Mouse (Mus musculus) midbrain, embryonic 12.5 days (tissue): Measurements from ENCODE around the gene Ppp1r13b. TPM values are rescaled to one million over a fixed set of nuclear protein-coding genes. Genes with fewer than 3 reads are reported as not detected.

ENCODE experiments used
- ATAC-seq: fragments of 200-750 bp; cut with Nextera tagmentation; 2 replicates; pipeline ENCODE4 v1.8.0; 2017; ENCODE audit warnings: low read depth, moderate TSS enrichment, moderate library complexity; ENCODE audit not compliant: low FRiP score
- H3K27ac ChIP-seq: fragments of 300-500 bp; sonication (generic); replicated peaks from 2 replicates; pipeline ENCODE4 v1.5.1; 2016; ENCODE audit warnings: mild to moderate bottlenecking
- H3K27me3 ChIP-seq: fragments of 300-500 bp; sonication (generic); 2 replicates; pipeline ENCODE4 v1.6.1; 2016; ENCODE audit warnings: mild to moderate bottlenecking
- H3K36me3 ChIP-seq: fragments of 300-500 bp; sonication (generic); 2 replicates; pipeline ENCODE4 v1.6.1; 2016
- H3K4me1 ChIP-seq: fragments of 300-500 bp; sonication (generic); 2 replicates; pipeline ENCODE4 v1.6.1; 2016
- H3K4me2 ChIP-seq: fragments of 300-500 bp; sonication (generic); replicated peaks from 2 replicates; pipeline ENCODE4 v1.6.1; 2016; ENCODE audit warnings: mild to moderate bottlenecking, moderate library complexity
- H3K4me3 ChIP-seq: fragments of 300-500 bp; sonication (generic); 2 replicates; pipeline ENCODE4 v1.5.1; 2016; ENCODE audit warnings: mild to moderate bottlenecking
- H3K9ac ChIP-seq: fragments of 300-500 bp; sonication (generic); replicated peaks from 2 replicates; pipeline ENCODE4 v1.6.1; 2016; ENCODE audit warnings: mild to moderate bottlenecking, moderate library complexity
- H3K9me3 ChIP-seq: fragments of 300-500 bp; sonication (generic); 2 replicates; pipeline ENCODE4 v1.6.1; 2016; ENCODE audit warnings: mild to moderate bottlenecking
- WGBS: fragments of 180-500 bp; shearing (Covaris S2); methylation state at CpG from one replicate; pipeline ENCODE4 v1.1.7; 2016; 5-methylcytosine and 5-hydroxymethylcytosine counted together
- polyA plus RNA-seq: library from polyadenylated mRNA; unstranded; fragments of >200 nt; fragmentation: Nextera tagmentation; extraction: Ambion mirVana; gene quantifications from 2 replicates; pipeline ENCODE4 v1.2.1, GENCODE M21; 2016

Ppp1r13b gene
- polyA plus RNA-seq, 1 experiment from 2014 or later = 11.6 TPM

- no peaks in the 10 kb centered on the region for H3K4me1 ChIP-seq
- H3K4me3 ChIP-seq = no peak overlapping the region
- no peak for ATAC-seq
These were observed 6.1 kb upstream of the Ppp1r13b start for GRCm38 (mm10) chr12:111914031-111914430.

DNA sequence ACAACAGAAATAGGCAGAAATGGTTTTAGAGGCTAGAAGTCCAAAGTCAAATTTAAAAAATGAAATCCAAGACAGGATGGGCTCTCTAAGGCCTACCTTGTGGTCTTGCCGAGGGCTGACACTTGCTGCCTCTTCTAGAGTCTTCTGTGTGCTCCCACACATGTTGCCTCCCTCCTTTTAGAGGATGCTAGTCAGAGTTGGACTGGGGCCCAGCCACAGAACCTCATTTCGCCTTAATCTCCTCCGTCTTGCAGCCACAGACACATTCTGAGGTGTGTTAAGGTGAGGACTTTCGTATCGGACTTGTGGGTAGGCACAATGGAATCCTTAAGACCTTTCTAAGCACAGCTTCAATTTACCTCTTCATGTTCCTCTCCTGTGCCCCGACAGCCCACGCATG lies 4.9 kb upstream of the Ppp1r13b start:
- WGBS = 84% methylated on average over 7 of the region's 7 CpGs
- ATAC-seq = no peak
- H3K9me3 ChIP-seq = no peaks in the 10 kb centered on the region
- H3K36me3 ChIP-seq = no peaks in the 10 kb centered on the region
- H3K4me3 ChIP-seq = no peak overlapping the region
- H3K27ac ChIP-seq = no peak overlapping the region
- peaks cover 5% of the 10 kb centered on the region; the same call in 1 of the 2 replicates for H3K4me1 ChIP-seq
- peaks cover 37% of the 10 kb centered on the region for H3K27me3 ChIP-seq
- H3K9ac ChIP-seq = no peak overlapping the region
- no peak overlapping the region for H3K4me2 ChIP-seq

More at GRCm38 (mm10) chr12:111914031-111914430, 6.1 kb upstream of the Ppp1r13b start:
- H3K27ac ChIP-seq = no peak overlapping the region
- no peaks in the 10 kb centered on the region for H3K36me3 ChIP-seq
- no peak overlapping the region for H3K4me2 ChIP-seq
- WGBS = 38% methylated on average over 3 of the region's 3 CpGs
- H3K27me3 ChIP-seq = peaks cover 26% of the 10 kb centered on the region
- no peaks in the 10 kb centered on the region for H3K9me3 ChIP-seq
- H3K9ac ChIP-seq = no peak overlapping the region

DNA sequence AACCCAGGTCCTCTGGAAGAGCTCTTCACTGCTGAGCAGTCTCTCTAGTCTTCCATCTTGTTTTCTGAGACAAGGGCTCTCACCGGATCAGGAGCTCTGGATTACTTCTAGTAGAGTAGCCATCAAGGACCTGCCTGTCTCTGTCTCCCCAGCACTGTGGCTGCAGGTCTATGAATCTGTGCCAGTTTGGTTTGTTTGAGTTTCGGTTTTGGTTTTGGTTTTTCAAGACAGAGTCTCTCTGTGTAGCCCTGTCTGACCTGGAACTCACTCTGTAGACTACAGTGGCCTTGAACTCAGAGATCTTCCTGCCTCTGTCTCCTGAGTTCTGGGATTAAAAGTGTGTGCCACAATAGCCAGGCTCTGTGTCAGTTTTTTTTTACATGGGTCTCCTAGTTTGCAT lies 3.9 kb upstream of the Ppp1r13b start:
- Histone ChIP-seq H3K27me3 (peaks cover 37% of the 10 kb centered on the region), H3K4me1 (peaks cover 9% of the 10 kb centered on the region), H3K4me2 (no peak overlapping the region), H3K36me3 (no peaks in the 10 kb centered on the region), H3K27ac (no peak overlapping the region), H3K9ac (no peak overlapping the region), H3K9me3 (no peaks in the 10 kb centered on the region), H3K4me3 (no peak overlapping the region)
- 90% methylated on average over 2 of the region's 2 CpGs for WGBS
- ATAC-seq = no peak

DNA sequence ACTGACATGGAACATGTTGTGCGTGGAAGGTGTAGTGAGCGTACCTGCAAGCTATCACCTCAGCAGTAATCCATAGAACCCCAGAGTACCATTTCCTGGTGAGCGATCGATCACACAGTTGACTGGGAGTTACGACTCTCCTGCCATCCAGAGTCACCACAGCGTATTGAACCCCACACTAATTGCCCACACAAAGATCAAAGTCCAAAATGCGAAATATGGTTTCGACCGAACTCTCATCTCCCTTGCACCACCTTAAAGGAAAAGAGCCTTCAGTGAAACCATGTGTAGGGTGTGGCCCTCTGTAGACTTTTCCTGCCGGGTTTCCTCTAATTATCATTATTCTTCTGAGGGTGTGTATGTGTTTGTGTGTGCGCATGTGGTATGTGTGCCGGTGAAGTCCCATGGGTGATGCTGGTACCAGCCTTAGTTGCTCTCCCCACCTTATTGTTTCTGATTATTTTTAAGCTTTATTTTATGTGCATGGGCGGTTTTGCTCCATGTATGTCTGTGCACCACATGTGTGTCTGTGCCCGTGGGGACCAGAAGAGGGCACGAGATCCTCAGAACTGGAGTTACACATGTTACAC lies 3.4 kb upstream of the Ppp1r13b start:
- Histone ChIP-seq H3K27ac (no peak overlapping the region), H3K27me3 (peaks cover 37% of the 10 kb centered on the region), H3K9me3 (no peaks in the 10 kb centered on the region), H3K4me3 (no peak overlapping the region), H3K4me2 (no peak overlapping the region), H3K4me1 (peaks cover 9% of the 10 kb centered on the region), H3K36me3 (no peaks in the 10 kb centered on the region), H3K9ac (no peak overlapping the region)
- ATAC-seq = no peak
- WGBS = 93% methylated on average over 15 of the region's 15 CpGs

DNA sequence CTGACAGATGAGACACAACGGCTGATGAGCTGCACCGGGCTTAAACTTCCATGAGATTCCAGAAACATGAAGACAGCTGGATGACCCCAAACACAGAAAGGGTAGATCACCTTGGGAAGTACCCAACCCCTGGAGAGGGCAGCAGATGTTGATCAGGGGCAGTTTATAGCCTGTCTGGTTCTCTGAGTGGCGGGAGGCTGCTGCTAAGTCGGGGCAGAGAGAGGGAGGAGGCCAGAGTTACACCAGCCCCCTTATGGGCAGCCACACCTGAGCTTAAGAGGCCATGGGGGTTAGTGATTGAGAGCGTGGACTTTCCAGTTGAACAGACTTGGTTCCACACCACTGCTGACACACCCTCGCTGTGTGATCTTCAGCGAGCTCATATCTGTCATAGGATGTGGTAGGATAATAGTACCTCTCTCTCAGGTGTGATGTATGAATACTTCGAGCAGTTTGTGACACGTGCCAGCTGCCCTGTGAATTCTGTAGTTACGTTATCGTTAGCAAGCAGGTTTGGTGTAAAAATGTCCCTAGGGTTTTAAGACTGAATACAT lies 1.2 kb upstream of the Ppp1r13b start:
- H3K27ac ChIP-seq = no peak overlapping the region
- no peaks in the 10 kb centered on the region for H3K9me3 ChIP-seq
- peaks cover 9% of the 10 kb centered on the region for H3K4me1 ChIP-seq
- 79% methylated on average over 11 of the region's 11 CpGs for WGBS
- no peak for ATAC-seq
- no peaks in the 10 kb centered on the region for H3K36me3 ChIP-seq
- no peak overlapping the region for H3K9ac ChIP-seq
- H3K4me2 ChIP-seq = no peak overlapping the region
- H3K27me3 ChIP-seq = peaks cover 47% of the 10 kb centered on the region
- peak overlapping the region; percentile 69; the same call in 1 of the 2 replicates for H3K4me3 ChIP-seq

DNA sequence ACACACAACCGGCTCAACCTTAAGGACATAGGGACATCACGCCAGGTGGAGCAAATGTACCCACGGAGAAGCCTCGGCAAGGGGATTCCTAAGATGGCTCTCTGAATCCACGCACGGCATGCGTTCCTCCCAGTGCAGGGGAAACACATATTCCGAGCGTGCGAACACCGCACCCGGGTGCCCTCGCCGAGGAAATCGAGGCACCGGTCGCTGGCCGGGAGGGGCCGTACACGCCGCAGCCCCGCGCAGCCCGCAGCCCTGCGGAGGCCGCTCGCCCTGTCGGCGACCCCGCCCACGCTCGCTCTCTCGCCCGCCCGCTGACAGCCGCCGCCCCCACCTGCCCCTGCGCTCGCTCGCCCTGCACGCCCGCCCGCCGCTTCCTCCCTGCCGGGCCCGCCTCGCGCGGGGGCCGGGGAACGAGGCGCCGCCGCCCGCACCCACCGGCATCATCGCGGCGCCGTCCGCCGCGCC lies 454 bp downstream of the Ppp1r13b start:
- H3K9me3 ChIP-seq = no peaks in the 10 kb centered on the region
- peak overlapping the region; percentile 69 for H3K4me3 ChIP-seq
- H3K27ac ChIP-seq = peak overlapping the region; percentile 82
- peaks cover 9% of the 10 kb centered on the region for H3K4me1 ChIP-seq
- peak overlapping the region; percentile 92 for H3K4me2 ChIP-seq
- peak; percentile 78 for ATAC-seq
- WGBS = under 1% methylated on average over 20 of the region's 63 CpGs
- H3K36me3 ChIP-seq = no peaks in the 10 kb centered on the region
- H3K9ac ChIP-seq = peak overlapping the region; percentile 76
- H3K27me3 ChIP-seq = peaks cover 56% of the 10 kb centered on the region

DNA sequence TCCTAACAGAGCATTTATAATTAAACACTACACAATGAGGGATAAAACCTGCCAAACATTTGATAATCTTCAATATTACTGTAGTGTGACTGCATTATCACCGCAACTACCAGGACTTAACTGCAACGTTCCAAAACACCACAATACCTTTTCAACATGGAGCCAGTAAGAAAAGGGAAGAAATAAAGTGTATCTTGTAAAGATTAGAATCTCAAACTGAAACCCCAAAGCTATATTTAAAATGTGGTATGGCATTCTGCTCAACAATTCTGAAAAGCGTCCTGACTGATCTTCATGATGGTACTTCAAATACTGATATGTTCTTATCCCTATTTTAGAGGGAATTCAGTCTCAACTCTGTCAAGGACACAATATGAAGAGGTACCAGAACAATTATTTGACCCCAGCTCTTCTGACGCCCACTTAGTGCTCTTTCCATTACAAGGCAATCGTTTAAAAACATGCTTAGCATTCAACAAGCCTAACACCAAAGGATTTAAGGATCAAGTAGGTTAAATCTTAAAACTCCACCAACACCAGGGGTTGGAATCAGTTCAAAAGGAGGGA lies 1.5 kb downstream of the Ppp1r13b start:
- Histone ChIP-seq H3K4me2 (peak overlapping the region; percentile 92), H3K27ac (no peak overlapping the region), H3K9ac (no peak overlapping the region), H3K4me1 (peaks cover 9% of the 10 kb centered on the region), H3K36me3 (no peaks in the 10 kb centered on the region), H3K9me3 (no peaks in the 10 kb centered on the region), H3K4me3 (peak overlapping the region; percentile 69), H3K27me3 (peaks cover 52% of the 10 kb centered on the region)
- no peak for ATAC-seq
- 45% methylated on average over 5 of the region's 5 CpGs for WGBS

DNA sequence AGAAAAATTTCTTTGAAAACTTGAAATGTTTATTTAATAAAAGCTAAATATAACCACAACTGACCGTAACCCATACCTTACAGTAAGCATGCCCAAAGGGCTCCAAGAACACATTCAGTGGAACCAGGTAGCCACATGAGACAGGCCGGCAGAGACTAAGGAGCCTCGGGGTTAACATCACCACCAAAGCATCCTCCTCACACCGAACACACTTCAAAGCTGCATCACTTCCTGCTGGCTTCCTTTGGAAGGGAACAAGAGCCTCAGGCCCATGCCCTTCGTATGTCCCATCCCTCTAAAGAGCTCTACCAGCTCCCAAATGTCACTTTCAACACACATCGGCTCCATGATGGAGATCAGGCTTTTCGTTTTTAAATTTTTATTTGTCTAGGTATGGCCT lies 5.4 kb downstream of the Ppp1r13b start:
- Histone ChIP-seq H3K9me3 (no peaks in the 10 kb centered on the region), H3K27me3 (peaks cover 23% of the 10 kb centered on the region), H3K27ac (no peak overlapping the region), H3K4me3 (no peak overlapping the region), H3K4me1 (peaks cover 5% of the 10 kb centered on the region), H3K4me2 (no peak overlapping the region), H3K9ac (no peak overlapping the region), H3K36me3 (no peaks in the 10 kb centered on the region)
- WGBS = 82% methylated on average over 7 of the region's 7 CpGs
- ATAC-seq = no peak

DNA sequence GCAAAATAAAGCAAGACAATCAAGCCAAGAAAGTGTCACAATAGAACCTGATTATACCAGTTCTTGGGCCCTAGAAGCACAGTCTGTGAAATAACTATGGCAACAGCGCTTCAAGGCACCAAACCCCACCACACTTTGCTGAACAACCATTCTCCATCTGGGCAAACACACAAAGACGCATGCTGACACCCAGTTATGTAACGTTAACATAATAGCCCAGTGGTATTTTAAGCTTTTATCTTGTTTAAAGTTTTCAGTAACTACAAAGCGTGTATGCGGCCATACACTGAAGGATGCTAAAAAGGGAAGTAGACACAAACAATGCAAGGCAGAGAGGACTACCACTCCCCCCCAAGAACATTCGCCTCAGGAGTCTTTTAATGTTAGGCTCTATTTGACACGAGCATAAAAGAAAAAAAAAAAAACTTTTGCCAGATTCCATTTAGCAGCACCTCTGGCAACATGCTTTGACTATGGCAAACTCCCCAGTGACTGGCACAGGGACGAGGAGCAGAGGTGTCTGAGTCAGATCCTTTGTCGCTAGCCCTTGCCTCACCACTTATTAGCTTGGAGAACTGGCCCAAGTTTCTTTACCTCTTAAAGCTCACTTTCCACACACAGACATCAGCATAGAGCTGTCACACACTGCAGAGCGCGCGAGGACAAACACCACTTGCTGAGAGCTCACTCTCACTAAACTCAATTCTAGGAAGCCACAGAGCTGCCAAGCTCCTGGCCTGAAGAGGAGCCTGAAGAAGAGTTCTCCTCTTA lies 6.6 kb downstream of the Ppp1r13b start:
- ATAC-seq = no peak
- H3K9ac ChIP-seq = no peak overlapping the region
- H3K4me1 ChIP-seq = no peaks in the 10 kb centered on the region
- no peak overlapping the region for H3K4me3 ChIP-seq
- peaks cover 23% of the 10 kb centered on the region for H3K27me3 ChIP-seq
- no peaks in the 10 kb centered on the region for H3K36me3 ChIP-seq
- H3K27ac ChIP-seq = no peak overlapping the region
- no peak overlapping the region for H3K4me2 ChIP-seq
- WGBS = 71% methylated on average over 12 of the region's 12 CpGs
- no peaks in the 10 kb centered on the region for H3K9me3 ChIP-seq

DNA sequence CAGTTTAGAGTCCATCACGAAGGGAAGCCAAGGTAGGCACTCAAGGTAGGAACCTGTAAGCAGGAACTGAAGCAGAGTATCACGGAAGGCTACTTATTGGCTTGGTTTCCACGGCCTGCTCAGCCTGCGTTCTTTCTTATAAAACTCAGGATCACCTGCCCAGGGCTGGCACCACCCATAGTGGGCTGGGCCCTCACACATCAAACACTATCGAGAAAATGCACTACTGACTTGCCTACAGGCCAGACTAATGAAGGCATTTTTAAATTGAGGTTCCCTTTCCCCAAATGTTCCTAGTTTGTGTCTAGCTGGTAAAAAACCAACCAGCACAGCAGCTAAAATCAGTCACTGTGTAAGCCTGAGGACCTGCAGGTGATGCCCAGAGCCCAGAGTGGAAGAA lies 8.3 kb downstream of the Ppp1r13b start:
- WGBS = 79% methylated on average over 5 of the region's 5 CpGs
- peaks cover 14% of the 10 kb centered on the region; the same call in 1 of the 2 replicates for H3K27me3 ChIP-seq
- no peak overlapping the region for H3K27ac ChIP-seq
- H3K4me2 ChIP-seq = no peak overlapping the region
- H3K4me3 ChIP-seq = no peak overlapping the region
- H3K9ac ChIP-seq = no peak overlapping the region
- H3K4me1 ChIP-seq = no peaks in the 10 kb centered on the region
- no peak for ATAC-seq
- H3K9me3 ChIP-seq = no peaks in the 10 kb centered on the region
- H3K36me3 ChIP-seq = no peaks in the 10 kb centered on the region

GRCm38 (mm10) chr12:111898686-111899085 lies 9.2 kb downstream of the Ppp1r13b start:
- 0 out of 2 replicates have a peak, but pooled peaks cover 8% of the 10 kb centered on the region for H3K27me3 ChIP-seq
- H3K36me3 ChIP-seq = no peaks in the 10 kb centered on the region
- 75% methylated on average over 9 of the region's 9 CpGs for WGBS
- H3K9me3 ChIP-seq = no peaks in the 10 kb centered on the region
- ATAC-seq = no peak
- H3K4me3 ChIP-seq = no peak overlapping the region
- H3K4me2 ChIP-seq = no peak overlapping the region
- no peak overlapping the region for H3K27ac ChIP-seq
- H3K4me1 ChIP-seq = no peaks in the 10 kb centered on the region
- H3K9ac ChIP-seq = no peak overlapping the region
